Mouse (Mus musculus) CH12.LX (cell line): ENCODE measurements around the gene Rpl11. TPM values are rescaled to one million over a fixed set of nuclear protein-coding genes. Genes with fewer than 3 reads are reported as not detected.

ENCODE experiments used
- DNase-seq: peaks from one replicate; pipeline ENCODE4 v3.0.0-alpha.2; 2013; ENCODE audit errors: extremely low read depth
- H3K27ac ChIP-seq: 2 replicates; pipeline ENCODE4 v1.5.1; 2012; ENCODE audit warnings: low read depth, mild to moderate bottlenecking, control low read depth, moderate library complexity; ENCODE audit not compliant: insufficient read depth
- H3K27me3 ChIP-seq: replicated peaks from 2 replicates; pipeline ENCODE3; 2012; ENCODE audit warnings: inconsistent platforms
- H3K36me3 ChIP-seq, 2 experiments: replicated peaks in 1 of 2; 2 replicates each; pipeline versions ENCODE3 to v1.6.1; 2012; ENCODE audit warnings: inconsistent platforms in 1 of 2, low read length in 1 of 2, mild to moderate bottlenecking in 1 of 2, mixed read lengths in 1 of 2, moderate library complexity in 1 of 2; ENCODE audit not compliant: control insufficient read depth in 1 of 2, insufficient read depth in 1 of 2
- H3K4me1 ChIP-seq, 2 experiments: 2 replicates each; pipeline ENCODE4 v1.6.1; 2012; ENCODE audit warnings: inconsistent platforms in 1 of 2, moderate library complexity in 1 of 2; ENCODE audit not compliant: insufficient read depth in 2 of 2, control insufficient read depth in 1 of 2
- H3K4me2 ChIP-seq: 2 replicates; pipeline ENCODE4 v1.6.1; 2012; ENCODE audit warnings: low read depth, mild to moderate bottlenecking, control low read depth; ENCODE audit not compliant: poor library complexity, insufficient read depth, severe bottlenecking
- H3K4me3 ChIP-seq, 3 experiments: fragments of 150-350 bp in 1 of 3; sonication (generic) in 1 of 3; replicated peaks in 1 of 3; 2 replicates each; pipeline versions ENCODE3 to v1.5.1; 2011 to 2012; ENCODE audit warnings: low read depth in 2 of 3, low read length in 2 of 3, mild to moderate bottlenecking in 2 of 3, moderate library complexity in 2 of 3, control low read depth in 1 of 3, improper control_type of control experiment in 1 of 3, inconsistent platforms in 1 of 3, mixed read lengths in 1 of 3; ENCODE audit not compliant: poor library complexity in 1 of 3
- H3K79me2 ChIP-seq: replicated peaks from 2 replicates; pipeline ENCODE4 v1.6.1; 2012; ENCODE audit warnings: mild to moderate bottlenecking, moderate library complexity; ENCODE audit not compliant: control insufficient read depth, poor library complexity, insufficient read depth, severe bottlenecking; ENCODE audit errors: extremely low read depth
- H3K9ac ChIP-seq: 2 replicates; pipeline ENCODE4 v1.6.1; 2012; ENCODE audit warnings: low read depth, mild to moderate bottlenecking, control low read depth, moderate library complexity; ENCODE audit not compliant: insufficient read depth
- H3K9me3 ChIP-seq: replicated peaks from 2 replicates; pipeline ENCODE3; 2012; ENCODE audit warnings: low read length, inconsistent platforms, mixed read lengths
- BHLHE40 ChIP-seq: IDR thresholded peaks from 2 replicates; pipeline ENCODE4 v1.6.1; 2011; ENCODE audit warnings: mild to moderate bottlenecking, low read depth, low read length, improper control_type of control experiment
- CHD2 ChIP-seq: IDR thresholded peaks from 2 replicates; pipeline ENCODE4 v1.6.1; 2011; ENCODE audit warnings: low read length, improper control_type of control experiment
- CTCF ChIP-seq, 2 experiments: IDR thresholded peaks in 1 of 2; conservative IDR thresholded peaks in 1 of 2; 2 replicates each; pipeline ENCODE4 v1.5.1; 2011 to 2012; ENCODE audit warnings: low read depth in 2 of 2, low read length in 2 of 2, improper control_type of control experiment in 1 of 2, inconsistent platforms in 1 of 2, mild to moderate bottlenecking in 1 of 2, moderate library complexity in 1 of 2
- E2F4 ChIP-seq: IDR thresholded peaks from 2 replicates; pipeline ENCODE4 v1.6.1; 2011; ENCODE audit warnings: low read depth, low read length, improper control_type of control experiment; ENCODE audit not compliant: insufficient replicate concordance
- GABPA ChIP-seq: IDR thresholded peaks from 2 replicates; pipeline ENCODE4 v1.6.1; 2012; ENCODE audit warnings: low read depth, low read length, improper control_type of control experiment, inconsistent platforms; ENCODE audit not compliant: insufficient replicate concordance
- MAZ ChIP-seq: IDR thresholded peaks from 2 replicates; pipeline ENCODE4 v1.6.1; 2012; ENCODE audit warnings: low read depth, mild to moderate bottlenecking, inconsistent platforms, low read length, improper control_type of control experiment, moderate library complexity
- MYC ChIP-seq: IDR thresholded peaks from 2 replicates; pipeline ENCODE4 v1.6.1; 2011; ENCODE audit warnings: low read depth, mild to moderate bottlenecking, improper control_type of control experiment, low read length
- POLR2A ChIP-seq: IDR thresholded peaks from 2 replicates; pipeline ENCODE4 v1.6.1; 2011; ENCODE audit warnings: low read depth, mild to moderate bottlenecking, improper control_type of control experiment, low read length
- POLR2AphosphoS2 ChIP-seq: IDR thresholded peaks from 2 replicates; pipeline ENCODE4 v1.6.1; 2011; ENCODE audit warnings: low read depth, low read length, improper control_type of control experiment
- RAD21 ChIP-seq: IDR thresholded peaks from 2 replicates; pipeline ENCODE4 v1.6.1; 2011; ENCODE audit warnings: low read depth, mild to moderate bottlenecking, low read length, improper control_type of control experiment, moderate library complexity
- SMC3 ChIP-seq: IDR thresholded peaks from 2 replicates; pipeline ENCODE4 v1.6.1; 2011; ENCODE audit warnings: low read depth, low read length, improper control_type of control experiment
- TCF12 ChIP-seq: IDR thresholded peaks from 2 replicates; pipeline ENCODE4 v1.6.1; 2014; ENCODE audit warnings: low read depth, mild to moderate bottlenecking, inconsistent platforms, low read length, improper control_type of control experiment
- ZMIZ1 ChIP-seq: IDR thresholded peaks from 2 replicates; pipeline ENCODE4 v1.6.1; 2012; ENCODE audit warnings: low read depth, mild to moderate bottlenecking, inconsistent platforms, low read length, improper control_type of control experiment
- ZNF384 ChIP-seq: IDR thresholded peaks from 2 replicates; pipeline ENCODE4 v1.6.1; 2012; ENCODE audit warnings: low read depth, low read length, improper control_type of control experiment, inconsistent platforms
- dilution Hi-C: fragments of 300-500 bp; cut with MboI; formaldehyde crosslinking; loops from 2 replicates; pipeline ENCODE4 v1.14.3; 2020; ENCODE audit warnings: low sequenced_read_pairs; ENCODE audit not compliant: extremely low pct_unique_long_range_greater_than_20kb, extremely low pct_ligation_motif_present
- in situ Hi-C: fragments of 300-500 bp; cut with MboI; formaldehyde crosslinking; loops from 3 replicates; pipeline ENCODE4 v1.14.3; 2019; ENCODE audit warnings: low sequenced_read_pairs, low pct_ligation_motif_present, low pct_unique_long_range_greater_than_20kb, mixed read lengths
- polyA plus RNA-seq: library from polyadenylated mRNA; unstranded; fragments of >175 nt; gene quantifications from 2 replicates; pipeline ENCODE4 v1.2.1, GENCODE M21; 2012; ENCODE audit warnings: low read depth; ENCODE audit not compliant: insufficient read length
- total RNA-seq, 2 experiments: library from RNA; depleted of rRNA; stranded (reverse); fragments of 300-350 nt in 1 of 2; fragments of >200 nt in 1 of 2; gene quantifications; 2 replicates each; pipeline ENCODE4 v1.2.3; 2012 to 2014

Rpl11 gene
- total and polyA plus RNA-seq, 3 experiments, result 1,170 to 2,513 (median 1,661) TPM

DNA sequence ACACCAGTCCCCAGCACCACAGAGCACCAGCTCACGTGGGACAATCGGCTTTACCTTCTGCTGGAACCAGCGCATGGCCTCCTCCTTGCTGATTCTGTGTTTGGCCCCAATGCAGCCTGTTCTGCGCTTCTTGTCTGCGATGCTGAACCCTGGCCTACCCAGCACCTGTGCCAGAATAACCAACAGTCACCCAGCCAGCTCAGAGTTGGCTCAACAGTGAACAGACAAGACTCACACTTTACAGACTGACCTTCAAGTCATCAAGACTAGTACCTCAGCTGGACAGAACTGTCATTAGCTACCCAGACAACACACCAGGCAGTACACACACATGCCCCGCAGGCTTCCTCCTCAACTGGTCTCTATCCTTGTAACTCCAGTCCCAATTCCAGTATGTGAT is 3.0 kb downstream of the Rpl11 start:
- Histone ChIP-seq H3K4me3 (peak overlapping the region in 2 of 3 experiments; percentile 91 to 93), H3K9ac (peak overlapping the region; percentile 94; the same call in 1 of the 2 replicates), H3K4me2 (peak overlapping the region; percentile 98), H3K27me3 (no peaks in the 10 kb centered on the region), H3K36me3 (peaks cover 41 to 47% of the 10 kb centered on the region in 2 experiments), H3K79me2 (peaks cover 36% of the 10 kb centered on the region), H3K27ac (peak overlapping the region; percentile 22; the same call in 1 of the 2 replicates), H3K9me3 (no peaks in the 10 kb centered on the region), H3K4me1 (peaks cover 27 to 59% of the 10 kb centered on the region in 2 experiments)
- dilution Hi-C loops, result no loop called here
- TF ChIP-seq BHLHE40 (no peak), MAZ (no peak), POLR2A (peak; percentile 36; the same call in 1 of the 2 replicates), E2F4 (no peak)
- in situ Hi-C loops, result loop anchor here (5.0 kb wide), 2 partner anchors 73 to 153 kb away; partner anchors contain the start of gene Cnr2
- DNase-seq, result no peak

- H3K4me1 ChIP-seq, result peaks cover 33 to 75% of the 10 kb centered on the region in 2 experiments
- H3K27ac ChIP-seq, result peak overlapping the region; percentile 26
- H3K36me3 ChIP-seq, result peaks cover 41 to 47% of the 10 kb centered on the region in 2 experiments
- no peak for TF ChIP-seq SMC3
- TF ChIP-seq POLR2AphosphoS2, result peak; percentile 99
- no peak for TF ChIP-seq GABPA
- TF ChIP-seq ZNF384, result no peak
- peak; percentile 65 for TF ChIP-seq POLR2A
- peak; percentile 27 for TF ChIP-seq ZMIZ1
- TF ChIP-seq, all 38 proteins: peak for 3
- dilution Hi-C loops (no loop called here), in situ Hi-C loops (no loop called here)
- no peaks in the 10 kb centered on the region for H3K9me3 ChIP-seq
- no peak overlapping the region for H3K4me3 ChIP-seq
- H3K27me3 ChIP-seq, result no peaks in the 10 kb centered on the region
- no peak for DNase-seq
- H3K79me2 ChIP-seq, result peaks cover 36% of the 10 kb centered on the region
- H3K4me2 ChIP-seq, result no peak overlapping the region
- H3K9ac ChIP-seq, result no peak overlapping the region
Observed at GRCm38 (mm10) chr4:136048291-136049032, 4.8 kb downstream of the Rpl11 start.

DNA sequence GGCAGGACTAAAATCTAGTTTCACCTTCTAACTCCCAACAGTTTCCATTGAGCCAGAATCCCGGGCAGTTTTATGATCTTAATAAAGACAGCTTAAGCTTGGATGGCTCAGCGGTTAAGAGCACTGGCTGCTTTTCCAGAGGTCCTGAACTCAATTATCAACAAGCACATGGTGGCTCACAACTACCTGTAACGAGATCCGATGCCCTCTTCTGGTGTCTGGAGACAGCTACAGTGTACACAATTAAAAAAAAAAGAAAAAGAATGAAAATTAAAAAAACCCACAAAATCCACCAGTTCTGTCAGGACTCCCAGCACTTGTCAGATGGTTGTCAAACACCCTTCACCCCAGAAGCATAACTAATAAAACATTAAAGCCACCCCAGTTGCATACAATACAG is 5.6 kb downstream of the Rpl11 start:
- peak overlapping the region; percentile 84 for H3K27ac ChIP-seq
- H3K9ac ChIP-seq, result peak overlapping the region; percentile 47
- DNase-seq, result no peak
- TF ChIP-seq CTCF (conservative IDR thresholded peaks at IDR 0.05 in 1 of 2, IDR thresholded peaks at IDR 0.05 in 1 of 2; ENCODE audit: low read depth in 2 of 2, low read length in 2 of 2) (peak in 1 of 2 experiments; percentile 53; a peak in 2 of 4 replicates), SMC3 (peak; percentile 56), E2F4 (no peak), CHD2 (no peak), TCF12 (no peak), RAD21 (peak; percentile 50), MYC (peak; percentile 86)
- H3K4me1 ChIP-seq, result peaks cover 33 to 78% of the 10 kb centered on the region in 2 experiments
- peaks cover 41 to 47% of the 10 kb centered on the region in 2 experiments for H3K36me3 ChIP-seq
- dilution Hi-C loops, result no loop called here
- no peak overlapping the region for H3K4me3 ChIP-seq
- peaks cover 32% of the 10 kb centered on the region for H3K79me2 ChIP-seq
- peak overlapping the region; percentile 12; the same call in 1 of the 2 replicates for H3K4me2 ChIP-seq
- in situ Hi-C loops, result no loop called here
- no peaks in the 10 kb centered on the region for H3K27me3 ChIP-seq
- no peaks in the 10 kb centered on the region for H3K9me3 ChIP-seq
